Mouse (Mus musculus) telencephalon, adult 2 months (tissue): Measurements from ENCODE around the gene Slc16a7.
A peak's percentile ranks its signal among the peaks of the same experiment; 100 is the strongest.

Experiments used
- DNase-seq: peaks from one replicate; pipeline ENCODE4 v3.0.0-alpha.2; 2011; ENCODE audit warnings: low read depth, low spot score

Gene Slc16a7

DNA sequence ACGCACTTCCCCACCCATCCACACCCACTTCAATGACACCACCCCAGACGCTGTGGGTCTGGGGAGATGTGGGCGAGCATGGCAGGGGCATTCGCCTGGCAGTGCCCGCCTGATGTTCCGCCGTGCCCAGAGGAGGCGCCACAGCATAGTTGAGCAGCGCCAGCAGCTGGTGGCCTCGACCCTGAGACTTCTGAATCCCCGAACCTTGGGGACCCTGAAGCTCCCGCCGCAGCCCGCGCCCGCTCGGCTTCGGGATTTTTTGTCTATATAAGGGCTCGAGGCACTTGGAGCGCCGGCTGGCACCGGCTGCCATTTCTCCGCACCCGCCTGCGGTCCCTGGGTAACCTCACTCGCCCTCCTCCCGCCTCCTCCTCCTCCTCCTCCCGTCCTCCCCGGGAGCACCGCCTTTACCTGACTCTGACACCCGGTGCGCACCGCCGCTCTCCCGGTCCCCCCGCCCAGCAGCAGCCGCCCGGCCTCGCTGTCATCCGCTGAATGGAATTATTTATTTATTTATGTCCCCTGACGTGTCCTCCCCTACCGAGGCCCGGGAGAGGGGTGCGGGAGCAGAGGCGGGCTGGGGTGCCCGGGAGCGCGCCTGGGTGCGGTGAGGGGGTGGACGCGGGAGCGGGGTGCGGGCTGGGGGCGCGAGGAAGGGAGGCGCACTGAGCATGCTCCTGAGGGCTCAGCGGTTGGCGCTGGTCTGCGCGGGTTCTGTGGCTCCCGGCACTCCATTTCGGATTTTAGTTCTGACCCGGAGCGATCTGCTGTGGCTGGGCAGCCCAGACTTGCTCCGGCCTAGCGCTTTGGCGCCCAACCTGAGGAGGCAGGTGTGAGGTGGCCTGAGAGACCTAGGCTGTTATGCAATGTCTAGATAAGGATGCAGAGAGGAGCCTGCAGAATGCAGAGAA, at the start of gene Slc16a7:
Slc16a7 (minus strand) TSS at position 590 of the 911 bp plus-strand sequence.
- DNase-seq = peak; percentile 81

DNA sequence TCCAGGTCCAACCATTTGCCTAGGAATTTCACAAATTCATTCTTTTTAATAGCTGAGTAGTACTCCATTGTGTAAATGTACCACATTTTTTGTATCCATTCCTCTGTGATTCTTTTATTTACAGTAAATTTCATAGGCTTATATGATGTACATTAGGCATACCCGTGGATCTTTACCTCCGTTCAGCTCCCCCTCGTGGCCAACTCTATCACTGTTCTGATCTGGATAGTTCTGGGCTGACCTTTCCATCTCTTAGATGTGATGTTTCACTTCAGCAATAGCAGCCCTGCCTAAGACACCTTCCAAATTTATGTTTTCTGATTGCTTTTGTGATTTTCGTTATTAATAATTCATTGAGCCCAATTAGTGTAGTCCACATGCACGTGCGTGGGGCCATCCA, 29.5 kb upstream of the Slc16a7 start:
- no peak for DNase-seq

DNA sequence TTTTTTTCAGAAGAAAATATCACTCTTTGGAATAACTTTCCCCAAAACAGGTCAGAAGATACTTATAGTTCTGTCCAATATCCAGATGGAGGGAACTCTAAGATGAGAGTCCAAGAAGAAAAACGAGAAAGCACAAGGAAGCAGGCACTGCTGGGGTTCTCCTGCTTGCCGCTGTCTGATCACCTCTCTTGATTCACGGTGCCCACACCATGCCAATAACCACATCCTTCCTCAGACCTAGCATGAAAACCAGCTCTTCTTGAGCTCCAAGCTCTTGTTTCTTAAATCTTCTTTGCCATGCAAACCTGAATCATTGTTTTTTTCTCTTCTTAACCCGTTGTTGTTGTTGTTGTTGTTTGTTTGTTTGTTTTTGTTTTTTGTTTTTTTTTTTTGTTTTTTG, 10.5 kb upstream of the Slc16a7 start:
- no peak for DNase-seq

DNA sequence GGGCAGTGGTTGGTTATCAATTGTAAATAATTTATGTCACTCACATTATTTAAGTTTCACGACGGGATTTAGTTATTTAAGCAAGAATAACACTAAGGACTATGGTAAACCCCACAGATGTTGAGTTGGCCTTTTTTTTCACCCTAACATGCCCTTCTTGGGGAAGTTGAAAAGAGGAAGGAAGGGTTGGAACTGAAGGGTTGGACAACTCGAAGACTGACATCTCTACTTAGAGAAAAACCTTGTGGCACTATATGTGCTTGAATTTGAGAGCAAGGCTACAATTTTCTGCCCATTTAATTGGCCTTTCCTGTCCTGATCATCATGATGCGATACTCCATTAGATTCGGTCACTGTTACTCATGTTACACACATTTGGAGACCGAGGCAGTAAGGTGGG, 746 bp upstream of the Slc16a7 start:
- no peak for DNase-seq

DNA sequence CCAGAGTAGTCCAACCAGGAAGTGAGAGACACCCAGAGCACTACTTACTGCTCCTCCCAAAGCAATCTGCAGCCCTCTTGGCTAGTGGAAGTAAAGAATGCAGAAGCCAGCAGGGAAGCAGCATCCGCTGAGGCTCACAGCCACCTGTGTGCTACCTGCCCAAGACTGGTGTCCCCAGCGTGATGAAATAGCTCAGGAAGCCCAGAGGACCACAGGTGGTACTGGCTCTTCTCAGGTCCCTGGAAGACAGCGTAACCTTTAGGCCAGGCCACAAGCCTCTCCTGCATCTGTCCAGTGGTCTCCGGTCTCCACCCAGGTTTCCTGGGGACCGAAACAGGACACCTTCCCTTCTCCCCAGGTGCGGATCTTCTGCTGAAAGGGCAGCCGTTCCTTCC, 787 bp downstream of the Slc16a7 start:
- DNase-seq = no peak

DNA sequence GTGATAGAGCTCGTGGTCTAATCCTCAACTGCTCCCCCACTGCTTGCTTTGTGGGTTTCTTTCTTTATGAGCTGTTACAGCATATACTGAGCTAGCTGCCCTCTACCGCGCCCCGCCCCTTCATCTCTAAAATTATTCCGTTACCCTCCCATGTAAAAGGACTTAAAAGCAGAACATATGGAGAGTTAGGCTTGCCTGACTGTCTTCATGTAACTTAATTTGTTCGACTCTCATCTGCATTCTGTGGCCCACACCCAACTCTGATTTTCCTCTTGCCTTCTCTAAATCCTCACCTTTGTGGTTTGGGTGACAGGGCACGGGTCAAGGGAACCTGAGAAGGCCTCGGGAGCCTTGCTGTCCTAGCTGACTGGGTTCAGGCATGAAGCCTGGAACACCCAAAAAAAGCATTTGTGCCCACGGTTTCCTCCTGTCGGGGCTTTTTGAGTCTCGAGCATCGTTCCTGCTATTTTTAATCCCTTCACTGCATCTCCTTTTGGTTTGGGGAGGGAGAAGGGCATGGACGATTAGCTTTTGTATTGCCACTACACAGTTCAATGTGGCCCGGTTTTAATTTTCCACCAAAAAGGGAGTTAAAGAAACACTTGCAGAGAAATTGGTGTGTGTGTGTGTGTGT, 1.4 kb downstream of the Slc16a7 start:
- DNase-seq = peak; percentile 65

DNA sequence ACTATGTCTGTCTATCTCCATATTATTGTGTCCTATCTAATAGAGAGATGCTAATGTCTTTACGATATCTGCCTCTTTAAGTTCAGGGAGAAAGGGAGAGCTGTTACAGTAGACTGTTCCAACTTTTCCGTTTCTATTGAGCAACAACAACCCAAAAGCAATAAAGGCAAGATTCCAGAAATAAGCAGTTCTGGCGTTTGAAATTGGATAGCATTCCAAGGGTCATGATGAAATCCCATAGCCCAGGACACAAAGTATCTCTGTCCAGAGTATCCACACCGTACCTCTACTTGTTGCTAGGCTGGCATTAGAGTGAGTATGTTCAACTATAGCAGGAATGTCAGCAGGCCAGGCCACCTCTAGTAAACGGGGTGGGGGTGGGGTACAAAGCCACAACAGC, 13.7 kb downstream of the Slc16a7 start:
- DNase-seq = no peak

DNA sequence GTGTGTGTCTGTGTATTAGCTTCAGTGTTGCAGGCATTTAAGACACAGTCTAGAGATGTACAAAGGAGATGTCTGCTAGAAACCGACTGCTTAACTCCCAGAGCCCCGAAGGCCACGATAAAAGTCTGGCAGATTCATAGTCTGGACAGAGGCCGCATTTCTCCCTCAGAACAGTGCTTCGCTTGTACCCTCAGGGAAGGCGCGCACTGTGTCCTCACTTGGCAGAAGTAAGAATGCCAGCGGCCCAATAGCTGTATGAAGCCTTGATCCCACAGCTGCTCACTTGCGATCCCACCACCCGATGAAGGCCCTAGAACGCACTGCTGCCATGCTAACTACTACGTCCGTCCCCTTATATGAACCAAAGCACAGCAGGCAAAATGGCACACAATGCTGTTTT, 16.6 kb downstream of the Slc16a7 start:
- DNase-seq = no peak

DNA sequence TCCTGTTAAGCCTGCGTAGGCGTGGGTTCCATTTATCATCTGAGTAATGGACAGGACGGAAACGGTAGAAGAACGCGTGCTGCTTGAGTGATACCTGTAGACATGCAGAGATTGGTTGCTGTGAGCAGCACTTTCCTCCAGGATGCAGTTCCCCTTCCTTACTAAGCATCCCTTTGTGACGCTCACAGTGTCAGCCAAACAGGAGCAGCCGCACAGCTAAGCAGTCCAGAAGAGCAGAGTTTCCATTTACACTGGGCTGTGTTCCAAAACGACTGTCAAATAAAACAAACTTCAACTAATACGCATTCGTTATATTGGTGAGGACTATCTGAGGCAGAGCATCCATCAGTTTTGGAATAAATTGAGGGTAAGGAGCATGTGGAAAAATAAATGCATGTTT, 17.8 kb downstream of the Slc16a7 start:
- no peak for DNase-seq

DNA sequence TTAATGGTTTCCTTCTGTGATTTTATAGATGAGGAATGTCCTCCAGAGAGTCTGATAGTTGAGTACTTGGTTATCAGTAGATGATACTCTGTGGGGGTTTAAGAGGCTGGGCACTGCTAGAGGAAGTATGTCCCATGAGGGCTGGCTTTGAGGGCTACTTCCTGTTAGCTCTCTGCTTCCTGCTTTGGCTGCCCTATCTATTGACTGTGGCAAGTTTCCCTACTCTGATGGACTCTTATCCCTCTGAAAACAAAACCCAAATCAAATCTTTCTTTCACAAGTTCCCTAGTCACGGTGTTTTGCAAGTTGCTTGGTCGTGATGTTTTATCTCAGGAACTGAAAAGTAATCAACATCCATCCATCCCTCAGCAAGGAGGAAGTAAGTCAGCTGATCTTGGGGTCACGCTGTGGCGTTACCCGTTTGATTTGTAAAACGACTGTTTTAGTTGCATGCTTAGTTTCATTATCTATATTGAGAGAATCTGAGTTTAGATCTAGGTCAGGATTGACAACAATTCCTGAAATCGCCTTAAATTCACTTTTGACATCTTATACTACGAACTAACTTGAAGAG, 19.1 kb downstream of the Slc16a7 start:
- DNase-seq = no peak

DNA sequence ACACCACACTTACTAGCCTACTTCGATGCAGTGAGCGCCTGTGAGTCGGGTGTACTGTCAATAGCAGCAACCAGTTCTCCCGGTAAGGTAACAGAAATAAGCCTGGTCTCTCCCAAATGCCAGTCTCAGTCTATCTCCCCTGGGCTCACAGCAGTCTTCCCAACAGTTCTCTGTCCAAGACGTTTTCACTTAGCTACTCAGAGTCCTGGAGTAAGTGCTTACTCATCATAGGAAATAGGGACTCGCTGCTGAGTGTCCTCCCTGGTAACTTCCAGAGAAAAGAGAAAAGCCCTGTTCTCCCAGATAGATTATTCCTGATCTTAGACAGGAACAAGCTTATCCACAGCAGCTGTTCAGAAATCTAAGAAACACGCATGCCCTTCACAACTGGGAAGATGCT, 30.8 kb downstream of the Slc16a7 start:
- DNase-seq = no peak

DNA sequence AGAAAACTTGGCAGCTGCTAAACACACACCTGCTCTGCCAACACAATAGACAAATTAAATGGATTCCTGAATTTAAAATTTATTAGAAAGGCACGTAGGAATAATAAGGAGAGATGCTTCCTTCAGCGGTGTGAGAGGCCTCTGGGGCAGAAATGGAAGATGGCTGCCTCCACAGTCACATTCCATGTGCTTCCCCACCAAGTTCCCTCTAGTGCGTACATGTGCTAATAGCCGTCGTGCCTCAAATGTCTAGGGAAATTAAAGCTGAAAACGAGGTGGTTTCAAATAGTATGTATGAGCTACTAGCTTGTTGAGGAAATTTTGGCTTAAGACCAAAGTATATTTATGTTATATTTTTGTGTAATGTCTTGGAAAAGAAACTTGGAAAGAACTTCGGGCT, 36.5 kb downstream of the Slc16a7 start:
- no peak for DNase-seq

DNA sequence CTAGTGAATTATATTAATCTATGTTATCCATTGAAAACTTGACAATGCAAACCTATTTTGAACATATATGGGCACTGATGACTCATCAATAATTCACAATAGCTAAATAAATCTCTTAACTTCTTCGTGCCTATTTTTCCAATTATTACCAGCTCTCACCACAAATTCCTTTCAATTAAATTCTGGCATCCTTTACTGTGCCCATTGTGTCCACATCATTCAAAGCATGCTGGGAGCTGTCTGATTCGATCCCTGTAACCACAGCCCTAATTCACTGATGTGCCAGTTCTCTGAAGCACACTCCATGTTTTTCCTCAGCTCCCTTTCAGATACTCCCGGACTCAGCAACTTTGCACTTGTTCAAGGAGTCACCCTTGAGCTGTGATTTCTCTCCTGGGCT, 41.1 kb downstream of the Slc16a7 start:
- DNase-seq = no peak

DNA sequence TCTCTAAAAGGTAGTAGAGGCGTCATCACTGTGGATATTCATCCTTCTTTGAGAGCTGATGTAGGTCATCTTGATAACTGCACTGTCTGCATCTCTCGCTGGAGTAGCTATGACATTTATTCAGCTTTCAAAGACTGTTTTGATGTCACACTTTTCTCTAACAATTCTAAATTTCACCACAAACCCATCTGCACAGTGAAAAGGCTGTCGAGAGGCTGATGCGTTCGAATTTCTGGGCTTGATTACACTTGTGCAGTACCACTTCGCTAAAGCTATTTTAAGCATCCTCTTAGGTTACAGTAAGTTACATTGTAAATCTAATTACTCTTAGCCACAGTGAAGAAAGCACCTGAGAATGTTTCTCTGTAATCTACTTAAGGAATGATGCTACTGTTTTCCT, 42.1 kb downstream of the Slc16a7 start:
- DNase-seq = no peak

DNA sequence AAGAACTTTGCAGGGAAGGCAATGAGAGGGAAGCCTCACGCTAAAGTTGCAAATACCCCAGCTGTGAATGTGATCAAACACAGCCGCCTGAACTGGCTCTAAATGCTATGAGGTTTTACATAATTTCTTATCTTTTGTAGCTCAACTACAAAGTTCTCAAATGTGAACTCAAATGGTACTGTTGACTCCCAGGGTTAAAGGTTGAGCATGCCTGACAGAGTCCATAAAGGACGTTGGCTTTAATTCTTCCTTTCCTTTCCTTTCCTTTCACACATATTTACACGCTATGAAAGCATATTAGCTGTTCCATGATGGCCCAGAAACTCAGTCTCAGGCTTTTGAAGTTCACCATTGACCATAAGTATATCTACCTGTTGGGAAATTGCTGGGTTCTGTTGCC, 42.9 kb downstream of the Slc16a7 start:
- DNase-seq = no peak

DNA sequence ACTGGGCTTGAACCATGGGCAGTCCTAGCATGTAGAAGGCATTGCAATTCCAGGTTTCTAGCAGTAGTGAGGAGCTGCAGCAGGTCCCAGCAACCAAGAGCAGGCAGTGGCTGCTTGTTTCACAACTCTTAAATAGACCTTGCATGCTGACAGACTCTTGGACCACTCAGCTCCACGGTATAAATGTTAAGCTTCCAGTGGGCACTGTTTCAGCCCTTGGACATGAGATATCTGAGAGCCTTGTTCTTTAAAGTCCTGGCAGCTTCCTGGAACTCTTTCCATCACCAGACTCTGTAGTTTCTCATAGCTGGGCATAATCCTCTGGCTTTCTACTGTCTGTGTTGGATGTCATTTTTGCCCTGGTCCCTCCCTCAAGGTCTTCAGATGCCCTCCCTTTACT, 43.7 kb downstream of the Slc16a7 start:
- no peak for DNase-seq

DNA sequence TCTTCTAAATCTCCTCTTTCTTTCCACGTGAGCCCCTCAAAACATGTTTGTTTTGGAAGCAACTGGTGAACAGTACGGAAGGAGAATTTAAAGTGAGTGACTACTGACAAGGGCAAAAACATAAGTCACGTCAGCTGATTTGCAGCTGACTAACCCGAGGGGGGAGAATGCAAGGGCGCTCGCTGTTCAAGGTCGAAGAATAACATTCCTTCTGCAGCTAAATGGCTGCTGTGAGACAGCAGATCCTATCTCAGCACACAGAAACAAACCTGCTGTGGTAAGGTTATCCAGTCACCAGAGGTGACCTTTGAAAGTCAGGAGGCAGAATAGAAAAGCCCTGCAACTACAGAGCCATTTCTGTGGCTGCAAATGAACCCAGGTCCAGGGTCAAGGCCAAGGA, 47.1 kb downstream of the Slc16a7 start:
- DNase-seq = no peak

DNA sequence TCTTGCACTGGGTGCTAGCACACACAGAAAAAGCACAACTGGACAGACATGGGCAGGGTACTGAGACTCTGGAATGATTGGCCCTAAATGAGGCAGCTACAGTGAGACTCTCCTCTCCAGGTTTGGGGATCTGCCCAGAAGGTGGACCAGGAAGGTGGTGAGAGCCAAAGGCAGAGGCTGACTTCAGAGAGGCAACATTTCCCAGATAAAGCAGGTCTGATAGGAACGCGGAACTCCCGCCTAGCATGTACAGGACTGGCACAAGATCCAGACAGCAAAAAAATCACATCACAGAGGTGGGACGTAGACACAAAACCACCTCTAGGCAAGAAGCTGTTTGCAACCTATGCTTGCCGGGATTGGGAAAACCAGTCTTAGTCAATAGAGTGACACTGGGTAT, 55.5 kb downstream of the Slc16a7 start:
- DNase-seq = no peak

DNA sequence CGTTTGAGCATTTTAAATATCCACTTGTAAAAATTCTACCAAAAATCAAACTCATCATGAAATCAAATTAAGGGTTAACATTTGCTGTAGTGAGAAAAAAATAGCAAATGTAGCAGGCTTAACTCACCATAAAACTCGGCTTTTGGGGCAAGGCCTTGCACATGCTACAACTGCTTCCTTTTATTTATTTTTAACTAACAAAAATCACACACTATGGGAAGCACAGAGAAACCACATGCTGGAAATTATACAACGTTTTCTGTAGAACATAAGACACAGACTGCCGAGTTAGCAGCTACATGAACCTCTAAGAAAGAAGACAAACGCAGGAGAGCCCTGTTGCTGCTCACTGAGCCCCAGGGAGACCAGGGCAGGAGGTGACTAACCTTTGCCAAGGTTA, 57.9 kb downstream of the Slc16a7 start:
- no peak for DNase-seq

DNA sequence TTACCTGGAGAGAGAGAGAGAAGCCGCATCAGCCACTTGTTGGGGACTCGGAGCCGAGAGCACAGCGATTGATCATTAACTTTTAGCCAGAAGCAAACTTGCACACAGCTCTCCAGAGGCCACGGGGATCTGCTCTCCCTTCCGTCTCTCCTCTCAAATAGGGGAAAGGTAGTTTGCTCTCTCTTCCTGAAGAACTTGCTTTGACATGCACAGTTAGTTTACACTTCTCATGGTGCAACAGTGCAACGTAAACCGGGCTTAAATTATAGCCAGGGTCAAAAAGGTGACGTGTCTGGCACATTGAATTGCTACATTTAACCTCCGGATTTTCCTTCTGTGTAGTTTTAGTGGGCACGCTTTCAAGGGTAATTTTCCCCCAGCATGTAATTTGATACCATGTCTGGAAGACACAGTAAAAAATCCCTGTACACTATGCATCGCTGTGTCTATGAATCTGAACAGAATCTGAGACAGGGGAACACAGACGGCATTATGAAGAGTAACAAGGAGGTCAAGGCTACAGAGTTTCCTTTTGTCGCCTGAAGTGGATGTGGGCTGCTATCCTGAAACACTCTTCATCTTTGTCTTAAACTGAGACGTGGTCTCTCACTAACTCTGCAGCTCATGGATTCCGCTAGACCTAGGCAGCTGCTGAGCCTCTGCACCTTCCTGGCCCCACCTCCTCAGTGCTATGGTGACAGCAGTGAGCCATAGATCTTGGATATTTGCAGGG, 60.8 kb downstream of the Slc16a7 start:
- DNase-seq = no peak

DNA sequence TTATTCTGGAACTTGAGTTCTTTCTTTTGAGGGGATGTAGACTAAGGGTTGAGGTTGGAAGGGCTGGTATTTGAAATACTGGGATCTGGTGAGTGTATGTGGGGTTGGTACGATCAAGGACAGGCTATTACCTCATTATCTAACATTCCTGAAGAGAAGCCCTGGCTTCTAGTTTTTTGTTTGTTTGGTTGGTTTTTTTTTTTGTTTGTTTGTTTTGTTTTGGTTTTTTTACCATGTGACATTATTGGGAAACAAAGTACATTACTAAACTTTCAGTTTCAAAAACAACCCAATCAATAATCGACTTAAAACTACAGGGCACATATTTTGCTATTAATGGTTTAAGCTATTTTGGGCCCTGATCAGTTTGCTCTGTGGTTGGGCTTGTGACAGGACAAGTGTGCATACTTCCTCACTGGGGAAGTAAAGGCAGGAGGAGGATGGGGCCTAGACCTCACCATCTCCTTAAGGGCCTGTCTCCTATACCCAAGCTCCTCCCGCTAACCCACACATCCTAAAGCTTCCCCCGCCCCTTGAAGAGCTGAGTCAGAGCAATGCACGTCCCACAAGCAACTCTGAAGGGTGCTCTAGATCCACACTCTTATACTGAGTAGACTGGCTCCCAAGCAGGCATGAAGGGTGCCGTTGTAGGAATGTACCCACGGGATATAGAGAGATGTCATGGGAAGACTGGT, 64.2 kb downstream of the Slc16a7 start:
- no peak for DNase-seq
